In the genomic region with DNA sequence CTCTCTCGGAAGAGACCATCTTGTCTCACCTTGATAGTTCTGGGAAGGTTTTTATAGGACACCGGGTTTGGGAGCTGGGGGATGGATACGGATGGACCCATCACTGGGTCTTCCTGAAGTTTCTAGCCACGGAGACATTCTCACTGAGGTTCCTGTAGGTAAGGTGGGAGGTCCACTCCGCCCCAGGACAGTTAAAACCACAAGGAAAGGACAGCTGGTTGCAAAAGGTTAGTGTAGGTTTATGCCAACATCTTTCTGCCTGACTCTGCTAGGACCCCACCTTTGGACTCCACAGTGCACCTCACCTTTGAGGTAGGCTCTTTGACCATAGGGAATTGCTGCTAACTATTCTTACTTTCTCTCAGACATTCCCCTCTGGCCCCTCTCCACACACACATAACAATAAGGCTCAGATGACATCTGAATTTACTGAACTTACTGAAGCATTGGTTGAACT, we compare ENCODE assay signal across 9 mouse cellular contexts. TPM values are rescaled to one million over a fixed set of nuclear protein-coding genes. Genes with fewer than 3 reads are reported as not detected.
DNase-seq lines count a peak whose midpoint lies in the region; ATAC-seq and TF ChIP-seq lines count a peak whose summit lies in the region.
"Had no signal": no experiment of that assay in that cellular context is flagged by ENCODE, and none has a peak within 500 bp of the region (broad histone marks: within the 10 kb centered on the region; RNA-seq: fewer than 3 reads in every experiment).

No protein-coding gene starts in this region.

- peak; percentile 3; the same call in 1 of the 2 replicates for ATAC-seq in heart, embryonic 11.5 days (replicated peaks; ENCODE audit: insufficient number of reproducible peaks, low FRiP score, low TSS enrichment)
- ATAC-seq in granulocyte monocyte progenitor cell, adult 5-6 weeks (replicated peaks; ENCODE audit: poor library complexity, severe bottlenecking): peak; percentile 8; the same call in 1 of the 2 replicates
- peak; percentile 1; the same call in 1 of the 2 replicates for ATAC-seq in megakaryocyte progenitor cell, adult 5-6 weeks (replicated peaks; ENCODE audit: poor library complexity)

- intact Hi-C loops in heart, postnatal 10 days (cut with DNase I): loop anchor here (2.0 kb wide), 1 partner anchor 132 kb away; a partner anchor contains a TSS

- H3K27ac ChIP-seq in heart, embryonic 11.5 days (ENCODE audit: low read depth, low read length): 0 out of 2 replicates have a peak overlapping the region, but pooled peaks have one; percentile 85
- H3K27ac ChIP-seq in ES-Bruce4 (ENCODE audit: insufficient read depth, low read length): no peak overlapping the region

- TF ChIP-seq EP300 in ES-Bruce4 (IDR thresholded peaks at IDR 0.05; ENCODE audit: insufficient read depth, low read depth, low read length): no peak

- H3K9ac ChIP-seq in heart, embryonic 11.5 days (ENCODE audit: low read depth, low read length): peak overlapping the region; percentile 98
- H3K9ac ChIP-seq in ES-Bruce4 (ENCODE audit: low read depth, poor library complexity, severe bottlenecking): peak overlapping the region; percentile 73

- TF ChIP-seq POLR2A in ES-Bruce4 (IDR thresholded peaks at IDR 0.05; ENCODE audit: insufficient read depth, low read length): no peak

- 4% methylated on average over 5 of the region's 5 CpGs for WGBS in heart, embryonic 11.5 days (ENCODE audit: insufficient replicate concordance)

- TF ChIP-seq CTCF in ES-Bruce4 (IDR thresholded peaks at IDR 0.05; ENCODE audit: low read depth, low read length): no peak

- 0 out of 2 replicates have a peak, but pooled peaks cover 6% of the 10 kb centered on the region for H3K4me1 ChIP-seq in heart, embryonic 11.5 days (ENCODE audit: control insufficient read depth, insufficient read depth, low read length)
- H3K4me1 ChIP-seq in ES-Bruce4 (ENCODE audit: control insufficient read depth, insufficient read depth, low read length): no peaks in the 10 kb centered on the region

- H3K36me3 ChIP-seq in heart, embryonic 11.5 days (ENCODE audit: control insufficient read depth, insufficient read depth, low read length): no peaks in the 10 kb centered on the region
- H3K36me3 ChIP-seq in ES-Bruce4 (ENCODE audit: control insufficient read depth, insufficient read depth, low read length, poor library complexity, severe bottlenecking): no peaks in the 10 kb centered on the region

- H3K27me3 ChIP-seq in heart, embryonic 11.5 days (ENCODE audit: control insufficient read depth, insufficient read depth, low read length): no peaks in the 10 kb centered on the region
- H3K27me3 ChIP-seq in ES-Bruce4 (ENCODE audit: control insufficient read depth, insufficient read depth, low read length, poor library complexity, severe bottlenecking): peaks cover 9% of the 10 kb centered on the region

- H3K4me2 ChIP-seq in heart, embryonic 11.5 days: peak overlapping the region; percentile 79

- peak overlapping the region; percentile 82 for H3K4me3 ChIP-seq in heart, embryonic 11.5 days (ENCODE audit: low read depth, low read length)
- peak overlapping the region; percentile 70 for H3K4me3 ChIP-seq in ES-Bruce4 (ENCODE audit: low read depth, low read length)

- no peak for DNase-seq in heart, postnatal 10 days
- no peak for DNase-seq in right cerebral cortex, postnatal 10 days (ENCODE audit: low spot score in 2 of 2)
- no peak for DNase-seq in thymus, postnatal 4 days
- DNase-seq in yolk sac, embryonic 10.5 days (ENCODE audit: low spot score): no peak

- H3K9me3 ChIP-seq in heart, embryonic 11.5 days (replicated peaks; ENCODE audit: control insufficient read depth, low read length): no peaks in the 10 kb centered on the region
- no peaks in the 10 kb centered on the region for H3K9me3 ChIP-seq in ES-Bruce4 (replicated peaks; ENCODE audit: control insufficient read depth, insufficient read depth, low read length, poor library complexity, severe bottlenecking)

RNA-seq across cellular contexts. Expression of a gene that starts 0.3 kb away (rescaled TPM):
- polyA plus RNA-seq in heart, embryonic 11.5 days (2014; fragmentation: Nextera tagmentation; extraction: Ambion mirVana): 18.5 and 34.8 TPM in 2 replicates
- 10 to 100 TPM; 21.1 to 25.3 TPM for total RNA-seq in heart, postnatal 10 days (2021)
- 15.1 and 17.6 TPM in 2 replicates for polyA plus RNA-seq in ES-Bruce4 (2011; ENCODE audit: insufficient read depth, insufficient read length, low read depth, missing spikeins)
- total RNA-seq in granulocyte monocyte progenitor cell, adult 5-6 weeks (2014; fragmentation: Nextera tagmentation): 10.1 and 14.9 TPM in 2 replicates
- total RNA-seq in granulocyte monocyte progenitor cell, adult 5-6 weeks (2017): 12.0 TPM in 2 replicates
- total RNA-seq in megakaryocyte progenitor cell, adult 5-6 weeks (2015): 10.0 and 12.0 TPM in 2 replicates
- total RNA-seq in megakaryocyte progenitor cell, adult 5-6 weeks (2017): 10.1 and 14.5 TPM in 2 replicates

RNA-seq across cellular contexts. Expression of a gene that starts 24.9 kb away (rescaled TPM):
- polyA plus RNA-seq in heart, embryonic 11.5 days (2014; fragmentation: Nextera tagmentation; extraction: Ambion mirVana): not detected in 2 replicates
- not detected for total RNA-seq in heart, postnatal 10 days (2021)
- polyA plus RNA-seq in ES-Bruce4 (2011; ENCODE audit: insufficient read depth, insufficient read length, low read depth, missing spikeins): not detected in 2 replicates
- not detected in 2 replicates for total RNA-seq in granulocyte monocyte progenitor cell, adult 5-6 weeks (2014; fragmentation: Nextera tagmentation)
- total RNA-seq in granulocyte monocyte progenitor cell, adult 5-6 weeks (2017): not detected in 2 replicates
- total RNA-seq in megakaryocyte progenitor cell, adult 5-6 weeks (2015): not detected in 2 replicates
- total RNA-seq in megakaryocyte progenitor cell, adult 5-6 weeks (2017): not detected in 2 replicates
- total RNA-seq: gastrocnemius, adult 8-10 months had no signal
